Mouse (Mus musculus) intestine, embryonic 15.5 days (tissue): ENCODE measurements around the gene Olfr1107. TPM values are rescaled to one million over a fixed set of nuclear protein-coding genes. Genes with fewer than 3 reads are reported as not detected.

Source experiments
- ATAC-seq: fragments of 200-750 bp; cut with Nextera tagmentation; 2 replicates; pipeline ENCODE4 v1.8.0; 2017; ENCODE audit warnings: moderate TSS enrichment, moderate library complexity
- H3K27ac ChIP-seq: fragments of 300-500 bp; sonication (generic); 2 replicates; pipeline ENCODE4 v1.5.1; 2015; ENCODE audit warnings: mild to moderate bottlenecking, inconsistent platforms
- H3K27me3 ChIP-seq: fragments of 300-500 bp; sonication (generic); replicated peaks from 2 replicates; pipeline ENCODE4 v1.6.1; 2015; ENCODE audit warnings: inconsistent platforms
- H3K36me3 ChIP-seq: fragments of 300-500 bp; sonication (generic); 2 replicates; pipeline ENCODE4 v1.6.1; 2015; ENCODE audit warnings: inconsistent platforms
- H3K4me1 ChIP-seq: fragments of 300-500 bp; sonication (generic); replicated peaks from 2 replicates; pipeline ENCODE4 v1.6.1; 2015; ENCODE audit warnings: inconsistent platforms
- H3K4me2 ChIP-seq: fragments of 300-500 bp; sonication (generic); replicated peaks from 2 replicates; pipeline ENCODE4 v1.6.1; 2015; ENCODE audit warnings: mild to moderate bottlenecking, inconsistent platforms
- H3K4me3 ChIP-seq: fragments of 300-500 bp; sonication (generic); replicated peaks from 2 replicates; pipeline ENCODE4 v1.5.1; 2015; ENCODE audit warnings: inconsistent platforms
- H3K9ac ChIP-seq: fragments of 300-500 bp; sonication (generic); 2 replicates; pipeline ENCODE4 v1.6.1; 2015; ENCODE audit warnings: inconsistent platforms
- H3K9me3 ChIP-seq: fragments of 300-500 bp; sonication (generic); 2 replicates; pipeline ENCODE4 v1.6.1; 2016; ENCODE audit warnings: inconsistent platforms
- WGBS: fragments of 180-500 bp; shearing (Covaris S2); methylation state at CpG from one replicate; pipeline ENCODE4 v1.1.7; 2015; 5-methylcytosine and 5-hydroxymethylcytosine counted together
- polyA plus RNA-seq: library from polyadenylated mRNA; unstranded; fragments of >200 nt; fragmentation: Nextera tagmentation; extraction: Ambion mirVana; gene quantifications from 2 replicates; pipeline ENCODE4 v1.2.1, GENCODE M21; 2015

The Olfr1107 gene
- polyA plus RNA-seq, result not detected in 2 replicates

DNA sequence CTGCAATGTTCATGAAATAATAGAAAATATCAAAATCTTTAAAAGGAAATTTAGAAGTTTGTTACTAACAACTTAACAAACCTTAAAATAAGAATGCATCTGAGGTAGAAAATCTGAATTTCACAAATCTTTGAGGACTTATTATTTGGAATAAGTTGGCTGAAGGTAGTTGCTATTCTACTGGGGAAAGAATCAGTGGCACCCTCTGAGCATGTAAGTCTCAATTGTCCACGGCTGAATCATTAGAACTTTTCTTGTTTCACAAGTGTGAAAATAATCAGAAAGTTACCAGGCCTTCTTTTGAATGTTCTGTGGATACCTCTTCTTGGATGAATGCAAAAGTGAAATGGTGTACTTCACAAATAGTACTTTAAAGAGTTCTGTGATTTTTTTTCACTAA lies at the start of gene Olfr1107:
Gene Olfr1107, minus strand, starts transcription at position 101 of the 400 bp plus-strand sequence.
- no peak for ATAC-seq
- Histone ChIP-seq H3K36me3 (no peaks in the 10 kb centered on the region), H3K4me3 (no peak within 1 kb of the TSS), H3K9ac (no peak within 1 kb of the TSS), H3K4me1 (no peaks in the 10 kb centered on the region), H3K27ac (no peak within 1 kb of the TSS), H3K9me3 (no peaks in the 10 kb centered on the region), H3K27me3 (no peaks in the 10 kb centered on the region), H3K4me2 (no peak within 1 kb of the TSS)
- 85% methylated on average over 1 of the region's 1 CpGs for WGBS

DNA sequence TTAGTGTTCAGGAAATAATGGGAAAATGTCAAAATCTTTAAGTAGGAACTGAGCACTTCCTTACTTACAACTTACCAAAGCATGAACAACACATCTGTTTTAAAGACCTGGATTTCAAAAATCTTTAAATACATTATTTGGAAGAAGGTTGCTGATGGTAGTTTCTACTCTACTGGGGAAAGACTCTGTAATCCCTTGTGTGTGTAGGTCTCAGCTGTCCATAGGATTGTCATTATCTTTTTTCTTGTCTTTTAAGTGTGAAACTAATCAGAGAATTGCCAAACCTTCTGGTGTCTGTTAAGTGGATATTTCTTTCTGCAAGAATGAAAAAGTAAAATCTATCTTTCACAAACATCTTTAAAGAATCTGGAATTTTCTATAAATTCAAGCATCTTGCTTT lies 38.9 kb upstream of the Olfr1107 start, which contains the start of gene Olfr259:
Gene Olfr259, minus strand, starts transcription at position 101 of the 400 bp plus-strand sequence.
- H3K9me3 ChIP-seq, result no peaks in the 10 kb centered on the region
- ATAC-seq, result no peak
- H3K9ac ChIP-seq, result no peak within 1 kb of the TSS
- H3K4me3 ChIP-seq, result no peak within 1 kb of the TSS
- no peaks in the 10 kb centered on the region for H3K36me3 ChIP-seq
- no peak within 1 kb of the TSS for H3K4me2 ChIP-seq
- no peaks in the 10 kb centered on the region for H3K4me1 ChIP-seq
- no peak within 1 kb of the TSS for H3K27ac ChIP-seq
- no peaks in the 10 kb centered on the region for H3K27me3 ChIP-seq

- no peak within 1 kb of the TSS for H3K27ac ChIP-seq
- ATAC-seq, result no peak
- H3K36me3 ChIP-seq, result no peaks in the 10 kb centered on the region
- H3K27me3 ChIP-seq, result no peaks in the 10 kb centered on the region
- no peak within 1 kb of the TSS for H3K4me3 ChIP-seq
- H3K4me2 ChIP-seq, result no peak within 1 kb of the TSS
- no peaks in the 10 kb centered on the region for H3K9me3 ChIP-seq
- 83% methylated on average over 1 of the region's 1 CpGs for WGBS
- H3K4me1 ChIP-seq, result no peaks in the 10 kb centered on the region
- no peak within 1 kb of the TSS for H3K9ac ChIP-seq
Measured at GRCm38 (mm10) chr2:87095908-87096307, 20.3 kb upstream of the Olfr1107 start, which contains the start of gene Olfr1109. TSS of gene Olfr1109 (minus strand) at chr2:87096008.

DNA sequence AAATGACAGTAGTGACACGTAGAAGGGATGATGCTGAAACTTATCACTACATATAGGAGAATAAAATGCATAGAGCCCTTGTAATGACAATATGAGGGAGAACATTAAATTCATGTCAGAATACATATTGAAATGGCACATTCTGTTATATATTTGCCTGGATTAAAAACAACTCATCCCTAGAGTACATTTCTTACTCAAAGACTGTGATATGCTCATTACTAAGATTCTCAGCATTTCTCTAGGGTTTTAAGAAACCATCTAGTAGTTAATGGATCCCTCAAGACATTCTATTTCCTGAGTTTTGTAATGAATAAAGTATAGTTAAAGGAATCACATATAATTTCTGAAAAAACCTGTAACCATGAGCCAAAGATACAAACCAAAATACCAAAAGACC lies 23.4 kb downstream of the Olfr1107 start, which contains the start of gene Olfr1106:
Gene Olfr1106, minus strand, starts transcription at position 101 of the 400 bp plus-strand sequence.
- no peaks in the 10 kb centered on the region for H3K4me1 ChIP-seq
- no peaks in the 10 kb centered on the region for H3K27me3 ChIP-seq
- no peak for ATAC-seq
- 69% methylated on average over 1 of the region's 1 CpGs for WGBS
- no peak within 1 kb of the TSS for H3K9ac ChIP-seq
- no peaks in the 10 kb centered on the region for H3K36me3 ChIP-seq
- H3K27ac ChIP-seq, result no peak within 1 kb of the TSS
- no peaks in the 10 kb centered on the region for H3K9me3 ChIP-seq
- no peak within 1 kb of the TSS for H3K4me3 ChIP-seq
- H3K4me2 ChIP-seq, result no peak within 1 kb of the TSS

DNA sequence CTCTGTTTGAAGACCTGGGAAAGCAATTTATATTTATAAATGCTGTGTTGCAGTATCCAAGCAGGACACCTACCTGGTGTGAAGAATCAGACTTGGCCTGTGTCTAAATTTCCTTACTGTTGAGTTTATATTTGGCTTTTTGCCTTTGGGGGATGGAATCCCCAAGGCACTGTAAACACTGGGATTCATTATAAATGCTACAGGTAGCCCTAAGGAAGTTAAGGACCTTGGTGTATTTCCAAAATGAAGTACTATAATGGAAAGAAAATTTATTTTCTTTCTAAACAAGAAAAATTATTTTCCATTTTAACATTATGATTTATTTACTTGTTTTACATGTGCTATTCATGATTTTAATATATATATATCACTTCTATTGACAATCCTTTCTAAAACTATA lies 39.2 kb downstream of the Olfr1107 start, which contains the start of gene Olfr1105:
Gene Olfr1105, minus strand, starts transcription at position 101 of the 400 bp plus-strand sequence.
- Histone ChIP-seq H3K4me3 (no peak within 1 kb of the TSS), H3K36me3 (no peaks in the 10 kb centered on the region), H3K9ac (no peak within 1 kb of the TSS), H3K27ac (no peak within 1 kb of the TSS), H3K4me2 (no peak within 1 kb of the TSS), H3K27me3 (no peaks in the 10 kb centered on the region), H3K4me1 (no peaks in the 10 kb centered on the region), H3K9me3 (no peaks in the 10 kb centered on the region)
- no peak for ATAC-seq

- H3K27me3 ChIP-seq, result no peaks in the 10 kb centered on the region
- no peak for ATAC-seq
- H3K36me3 ChIP-seq, result no peaks in the 10 kb centered on the region
- H3K4me1 ChIP-seq, result no peaks in the 10 kb centered on the region
- H3K27ac ChIP-seq, result no peak within 1 kb of the TSS
- 71% methylated on average over 1 of the region's 1 CpGs for WGBS
- H3K9me3 ChIP-seq, result no peaks in the 10 kb centered on the region
- H3K9ac ChIP-seq, result no peak within 1 kb of the TSS
- no peak within 1 kb of the TSS for H3K4me3 ChIP-seq
- no peak within 1 kb of the TSS for H3K4me2 ChIP-seq
Measured at GRCm38 (mm10) chr2:87026980-87027379, 48.6 kb downstream of the Olfr1107 start, which contains the start of gene Olfr1104. TSS of gene Olfr1104 (minus strand) at chr2:87027080.

Other genes starting within 250 kb of the Olfr1107 start
- gene Olfr1095, start 224.1 kb downstream of the Olfr1107 start, polyA plus RNA-seq, result not detected in 2 replicates
- gene Gm13723, start 201.0 kb downstream of the Olfr1107 start, polyA plus RNA-seq, result not detected in 2 replicates
- gene Olfr1097, start 183.6 kb downstream of the Olfr1107 start, polyA plus RNA-seq, result not detected in 2 replicates
- gene Olfr1098, start 151.3 kb downstream of the Olfr1107 start, polyA plus RNA-seq, result not detected in 2 replicates
- gene Olfr1099, start 115.1 kb downstream of the Olfr1107 start, polyA plus RNA-seq, result not detected in 2 replicates
- gene Olfr1100, start 95.9 kb downstream of the Olfr1107 start, polyA plus RNA-seq, result not detected in 2 replicates
- not detected in 2 replicates for gene Olfr1101, start 84.6 kb downstream of the Olfr1107 start, polyA plus RNA-seq
- gene Olfr1102, start 77.4 kb downstream of the Olfr1107 start, polyA plus RNA-seq, result not detected in 2 replicates
- not detected in 2 replicates for gene Olfr1104, start 48.7 kb downstream of the Olfr1107 start, polyA plus RNA-seq
- not detected in 2 replicates for gene Olfr1105, start 39.3 kb downstream of the Olfr1107 start, polyA plus RNA-seq
- not detected in 2 replicates for gene Olfr1106, start 23.5 kb downstream of the Olfr1107 start, polyA plus RNA-seq
- not detected in 2 replicates for gene Olfr1109, start 20.2 kb upstream of the Olfr1107 start, polyA plus RNA-seq
- gene Olfr259, start 38.8 kb upstream of the Olfr1107 start, polyA plus RNA-seq, result not detected in 2 replicates
- not detected in 2 replicates for gene Olfr1110, start 64.5 kb upstream of the Olfr1107 start, polyA plus RNA-seq
- not detected in 2 replicates for gene Olfr1111, start 76.8 kb upstream of the Olfr1107 start, polyA plus RNA-seq
- gene Olfr1112, start 112.0 kb upstream of the Olfr1107 start, polyA plus RNA-seq, result not detected in 2 replicates
- gene Olfr1113, start 133.2 kb upstream of the Olfr1107 start, polyA plus RNA-seq, result not detected in 2 replicates
- not detected in 2 replicates for gene Olfr1115, start 172.2 kb upstream of the Olfr1107 start, polyA plus RNA-seq
- gene Olfr1116, start 191.7 kb upstream of the Olfr1107 start, polyA plus RNA-seq, result not detected in 2 replicates
- not detected in 2 replicates for gene Olfr1118, start 231.8 kb upstream of the Olfr1107 start, polyA plus RNA-seq